Mouse (Mus musculus): Measurements from ENCODE around the gene Sult5a1. TPM values are rescaled to one million over a fixed set of nuclear protein-coding genes. Genes with fewer than 3 reads are reported as not detected.

Sult5a1 gene
- polyA plus RNA-seq, 1 experiment from 2014 or later: 7.5 TPM

DNA sequence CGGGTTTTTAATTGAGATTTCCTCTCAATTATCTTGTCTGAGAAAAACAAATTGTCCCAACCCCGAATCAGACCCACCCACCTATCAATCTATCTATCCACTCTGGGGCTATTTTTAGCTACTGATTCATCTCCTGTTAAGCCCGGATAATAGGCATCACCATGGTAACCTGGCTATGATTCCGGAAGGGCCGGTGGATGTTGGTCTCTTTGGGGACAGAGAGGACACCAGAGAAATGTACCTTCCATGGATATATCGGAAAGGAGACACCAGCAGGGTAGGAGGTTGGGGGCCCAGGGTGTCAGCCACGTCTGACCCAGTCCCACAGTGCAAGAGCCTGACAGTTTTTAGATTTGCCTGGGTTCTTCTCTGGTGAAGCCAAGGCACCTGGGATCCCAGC lies 22.7 kb downstream of the Sult5a1 start:
- no peak overlapping the region for H3K4me3 ChIP-seq
- no peaks in the 10 kb centered on the region for H3K36me3 ChIP-seq
- H3K27me3 ChIP-seq (replicated peaks): no peaks in the 10 kb centered on the region
- WGBS: 36% methylated on average over 7 of the region's 7 CpGs
- H3K4me2 ChIP-seq: no peak overlapping the region
- no peak overlapping the region for H3K27ac ChIP-seq (replicated peaks)
- peaks cover 3% of the 10 kb centered on the region; the same call in 1 of the 2 replicates for H3K9me3 ChIP-seq
- H3K4me1 ChIP-seq: peaks cover 32% of the 10 kb centered on the region
- H3K9ac ChIP-seq: no peak overlapping the region
- ATAC-seq (ENCODE audit: extremely low read depth, insufficient number of reproducible peaks, low FRiP score, low TSS enrichment): no peak

DNA sequence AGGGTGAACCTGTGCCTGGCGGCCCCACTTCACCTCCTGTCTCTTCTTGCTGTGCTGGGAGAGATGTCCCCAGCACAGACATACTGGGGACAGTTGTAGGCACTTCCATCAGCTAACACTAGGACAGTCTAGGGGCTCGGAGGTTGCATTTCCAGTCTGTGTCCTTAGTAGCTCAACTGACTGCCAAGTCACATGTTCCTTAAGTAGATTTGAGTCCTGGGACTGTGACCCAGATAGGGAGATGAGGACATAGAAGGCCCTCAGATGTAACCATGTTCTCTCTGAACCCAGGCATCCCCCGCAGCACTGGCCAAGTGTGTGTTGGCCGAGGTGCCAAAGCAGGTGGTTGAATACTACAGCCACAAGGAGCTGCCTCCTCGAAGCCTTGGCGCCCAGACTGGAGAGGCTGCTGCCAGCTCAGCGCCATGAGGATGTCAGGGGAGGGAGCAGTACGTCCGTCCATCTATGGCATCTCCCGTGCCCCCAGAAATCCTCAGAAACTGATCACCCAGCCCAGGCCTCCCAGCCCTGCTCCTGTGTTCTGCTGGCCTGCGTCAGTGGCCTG lies 23.9 kb downstream of the Sult5a1 start:
- H3K27me3 ChIP-seq (replicated peaks): 0 out of 2 replicates have a peak, but pooled peaks cover 3% of the 10 kb centered on the region
- no peak for ATAC-seq (ENCODE audit: extremely low read depth, insufficient number of reproducible peaks, low FRiP score, low TSS enrichment)
- no peak overlapping the region for H3K4me3 ChIP-seq
- no peak overlapping the region for H3K4me2 ChIP-seq
- no peak overlapping the region for H3K27ac ChIP-seq (replicated peaks)
- 81% methylated on average over 11 of the region's 11 CpGs for WGBS
- peaks cover 3% of the 10 kb centered on the region; the same call in 1 of the 2 replicates for H3K9me3 ChIP-seq
- H3K4me1 ChIP-seq: peaks cover 32% of the 10 kb centered on the region
- no peak overlapping the region for H3K9ac ChIP-seq
- H3K36me3 ChIP-seq: no peaks in the 10 kb centered on the region

DNA sequence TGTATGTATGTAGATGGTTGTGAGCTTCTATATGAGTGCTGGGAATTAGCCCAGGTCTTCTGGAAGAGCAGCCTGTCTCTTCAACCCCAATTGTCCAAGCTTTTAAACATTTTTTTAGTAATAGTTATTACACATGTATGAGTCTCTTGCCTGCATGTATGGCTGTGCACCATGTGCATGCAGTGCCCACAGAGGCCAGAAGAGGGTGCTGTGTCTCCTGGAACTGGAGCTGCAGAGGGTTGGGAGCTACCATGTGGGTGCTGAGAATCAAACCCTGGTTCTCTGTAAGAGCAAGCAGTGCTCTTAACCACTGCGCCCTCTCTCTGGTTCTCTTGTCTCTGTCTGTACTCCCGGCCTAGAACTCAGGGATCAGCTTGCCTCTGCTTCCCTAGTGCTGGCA lies 25.2 kb downstream of the Sult5a1 start:
- Histone ChIP-seq H3K27ac (replicated peaks) (no peak overlapping the region), H3K9me3 (peaks cover 3% of the 10 kb centered on the region; the same call in 1 of the 2 replicates), H3K36me3 (no peaks in the 10 kb centered on the region), H3K4me2 (no peak overlapping the region), H3K4me3 (no peak overlapping the region), H3K4me1 (peaks cover 26% of the 10 kb centered on the region), H3K27me3 (replicated peaks) (peaks cover 15% of the 10 kb centered on the region), H3K9ac (no peak overlapping the region)
- ATAC-seq (ENCODE audit: extremely low read depth, insufficient number of reproducible peaks, low FRiP score, low TSS enrichment): no peak
- 92% methylated on average over 2 of the region's 2 CpGs for WGBS

DNA sequence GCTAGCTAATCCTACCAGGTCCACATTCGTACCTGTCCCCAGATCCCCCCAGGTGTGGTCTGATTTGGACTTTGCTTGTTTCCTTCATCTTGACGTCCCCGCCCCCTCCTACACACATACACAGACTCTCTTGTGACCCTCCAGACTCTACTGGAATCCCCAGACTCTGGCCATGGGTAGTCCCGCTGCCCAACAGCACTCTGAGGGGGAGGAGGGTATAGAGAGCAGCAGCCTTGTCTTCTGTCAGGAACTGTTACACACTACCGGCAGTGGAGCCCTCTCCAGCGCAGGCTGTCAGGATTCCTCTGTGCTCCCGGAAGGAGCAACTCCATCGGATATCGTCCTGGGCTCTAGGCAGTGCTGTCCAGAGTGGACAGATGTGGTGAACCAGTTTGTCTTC lies 27.1 kb downstream of the Sult5a1 start:
- Histone ChIP-seq H3K36me3 (no peaks in the 10 kb centered on the region), H3K9me3 (peaks cover 3% of the 10 kb centered on the region; the same call in 1 of the 2 replicates), H3K4me2 (peak overlapping the region; percentile 21; the same call in 1 of the 2 replicates), H3K27ac (replicated peaks) (no peak overlapping the region), H3K4me1 (peaks cover 17% of the 10 kb centered on the region), H3K4me3 (no peak overlapping the region), H3K27me3 (replicated peaks) (peaks cover 35% of the 10 kb centered on the region), H3K9ac (no peak overlapping the region)
- ATAC-seq (ENCODE audit: extremely low read depth, insufficient number of reproducible peaks, low FRiP score, low TSS enrichment): no peak
- 43% methylated on average over 9 of the region's 9 CpGs for WGBS

DNA sequence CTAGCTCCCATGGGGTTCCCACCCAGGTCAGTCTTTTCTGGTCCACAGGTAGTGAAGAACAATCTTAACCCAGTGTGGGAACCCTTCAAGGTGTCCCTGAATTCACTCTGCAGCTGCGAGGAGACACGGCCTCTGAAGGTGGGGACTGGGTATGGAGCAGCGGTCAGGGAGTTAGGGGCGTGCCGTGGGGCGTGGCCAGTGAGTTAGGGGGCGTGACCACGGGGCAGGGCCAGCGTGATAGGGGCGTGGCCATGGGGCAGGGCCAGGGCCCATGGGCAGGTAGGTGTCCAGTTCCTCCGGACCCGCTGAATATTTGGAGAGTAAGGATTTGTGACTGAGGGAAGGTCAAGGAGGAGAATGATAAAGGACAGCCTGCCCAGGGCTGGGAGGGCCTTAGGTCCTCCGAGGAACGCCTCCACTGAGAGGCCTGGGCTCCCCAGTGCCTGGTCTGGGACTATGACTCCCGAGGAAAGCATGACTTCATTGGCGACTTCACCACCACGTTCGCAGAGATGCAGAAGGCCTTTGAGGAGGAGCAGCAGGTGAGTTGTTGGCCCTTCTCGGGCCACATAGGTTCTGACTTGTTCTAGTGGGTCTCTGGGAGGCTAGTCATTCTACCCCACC lies 31.8 kb downstream of the Sult5a1 start:
- H3K27me3 ChIP-seq (replicated peaks): peaks cover 62% of the 10 kb centered on the region
- ATAC-seq (ENCODE audit: extremely low read depth, insufficient number of reproducible peaks, low FRiP score, low TSS enrichment): no peak
- peak overlapping the region; percentile 30; the same call in 1 of the 2 replicates for H3K4me2 ChIP-seq
- H3K27ac ChIP-seq (replicated peaks): no peak overlapping the region
- WGBS: 8% methylated on average over 19 of the region's 19 CpGs
- H3K4me1 ChIP-seq: peaks cover 15% of the 10 kb centered on the region
- H3K4me3 ChIP-seq: no peak overlapping the region
- no peak overlapping the region for H3K9ac ChIP-seq
- no peaks in the 10 kb centered on the region for H3K9me3 ChIP-seq
- no peaks in the 10 kb centered on the region for H3K36me3 ChIP-seq

DNA sequence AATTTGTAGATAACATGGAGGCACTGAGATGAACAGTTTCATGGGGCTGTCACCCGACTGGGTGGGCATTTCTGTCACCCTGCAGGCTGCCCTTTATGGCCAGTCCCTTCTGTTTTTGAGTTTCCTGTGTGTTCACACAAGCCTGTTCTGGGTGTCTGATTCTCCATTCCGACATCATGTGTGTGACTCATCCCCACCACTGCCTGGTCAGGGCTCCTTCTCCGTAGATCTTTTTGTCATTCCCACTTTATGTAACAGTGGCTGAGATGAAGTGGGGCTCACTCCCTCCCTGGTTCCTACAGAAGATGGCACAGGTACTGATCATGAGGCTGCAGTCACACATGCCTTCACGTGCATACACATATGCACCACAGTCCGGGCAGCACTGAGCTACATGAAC lies 35.4 kb downstream of the Sult5a1 start:
- peaks cover 70% of the 10 kb centered on the region for H3K27me3 ChIP-seq (replicated peaks)
- H3K4me1 ChIP-seq: peaks cover 24% of the 10 kb centered on the region
- no peak overlapping the region for H3K4me2 ChIP-seq
- H3K36me3 ChIP-seq: no peaks in the 10 kb centered on the region
- no peaks in the 10 kb centered on the region for H3K9me3 ChIP-seq
- WGBS: 66% methylated on average over 5 of the region's 5 CpGs
- ATAC-seq (ENCODE audit: extremely low read depth, insufficient number of reproducible peaks, low FRiP score, low TSS enrichment): no peak
- no peak overlapping the region for H3K4me3 ChIP-seq
- H3K9ac ChIP-seq: no peak overlapping the region
- H3K27ac ChIP-seq (replicated peaks): no peak overlapping the region

DNA sequence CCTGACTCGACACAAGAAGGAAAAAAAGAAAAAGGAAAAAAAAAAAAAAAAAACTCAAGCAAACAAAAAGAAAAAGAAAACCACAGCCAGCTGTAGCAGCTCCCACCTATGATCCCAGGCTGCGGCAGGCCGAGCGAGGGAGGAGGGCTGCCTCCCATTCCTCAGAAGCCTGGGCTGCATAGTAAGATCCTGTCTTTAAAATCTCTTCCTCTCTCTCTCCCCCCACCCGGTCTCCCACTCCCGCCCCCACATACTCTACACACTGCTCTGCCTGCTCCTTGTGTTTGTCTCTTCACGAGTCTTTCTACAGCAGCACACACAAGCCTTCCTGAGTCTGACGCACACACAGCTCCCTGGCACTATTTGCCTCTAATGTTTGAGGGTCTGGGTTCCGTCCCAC lies 36.1 kb downstream of the Sult5a1 start:
- H3K9me3 ChIP-seq: no peaks in the 10 kb centered on the region
- H3K36me3 ChIP-seq: no peaks in the 10 kb centered on the region
- H3K4me3 ChIP-seq: no peak overlapping the region
- H3K27ac ChIP-seq (replicated peaks): no peak overlapping the region
- no peak overlapping the region for H3K9ac ChIP-seq
- no peak for ATAC-seq (ENCODE audit: extremely low read depth, insufficient number of reproducible peaks, low FRiP score, low TSS enrichment)
- H3K4me2 ChIP-seq: no peak overlapping the region
- peaks cover 70% of the 10 kb centered on the region for H3K27me3 ChIP-seq (replicated peaks)
- H3K4me1 ChIP-seq: peaks cover 30% of the 10 kb centered on the region
- 50% methylated on average over 9 of the region's 9 CpGs for WGBS

DNA sequence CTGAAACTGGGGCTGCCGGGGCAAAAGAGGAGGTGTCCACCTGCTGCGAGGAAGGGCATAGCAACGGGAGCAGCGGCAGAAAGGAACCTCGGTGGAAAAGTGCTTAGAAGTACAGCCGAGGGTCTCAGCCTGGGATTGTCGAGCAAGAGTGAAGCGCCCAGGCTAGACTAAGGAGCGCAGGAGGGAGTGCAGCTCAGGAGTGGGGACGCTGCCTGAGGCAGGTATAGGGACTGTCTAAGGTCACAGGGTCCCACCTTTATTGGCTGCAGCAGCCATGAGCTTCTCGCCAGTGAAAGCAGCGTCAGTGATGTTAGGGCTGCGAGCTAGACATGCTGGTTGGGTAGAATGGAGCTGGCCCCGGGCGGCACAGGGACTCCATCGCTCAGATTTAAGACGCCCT lies 40.4 kb downstream of the Sult5a1 start:
- H3K9me3 ChIP-seq: no peaks in the 10 kb centered on the region
- H3K4me2 ChIP-seq: peak overlapping the region; percentile 91
- H3K27ac ChIP-seq (replicated peaks): no peak overlapping the region
- no peak for ATAC-seq (ENCODE audit: extremely low read depth, insufficient number of reproducible peaks, low FRiP score, low TSS enrichment)
- no peaks in the 10 kb centered on the region for H3K36me3 ChIP-seq
- WGBS: 6% methylated on average over 17 of the region's 17 CpGs
- H3K27me3 ChIP-seq (replicated peaks): peaks cover 64% of the 10 kb centered on the region
- peak overlapping the region; percentile 73 for H3K9ac ChIP-seq
- H3K4me1 ChIP-seq: peaks cover 28% of the 10 kb centered on the region
- H3K4me3 ChIP-seq: peak overlapping the region; percentile 57

DNA sequence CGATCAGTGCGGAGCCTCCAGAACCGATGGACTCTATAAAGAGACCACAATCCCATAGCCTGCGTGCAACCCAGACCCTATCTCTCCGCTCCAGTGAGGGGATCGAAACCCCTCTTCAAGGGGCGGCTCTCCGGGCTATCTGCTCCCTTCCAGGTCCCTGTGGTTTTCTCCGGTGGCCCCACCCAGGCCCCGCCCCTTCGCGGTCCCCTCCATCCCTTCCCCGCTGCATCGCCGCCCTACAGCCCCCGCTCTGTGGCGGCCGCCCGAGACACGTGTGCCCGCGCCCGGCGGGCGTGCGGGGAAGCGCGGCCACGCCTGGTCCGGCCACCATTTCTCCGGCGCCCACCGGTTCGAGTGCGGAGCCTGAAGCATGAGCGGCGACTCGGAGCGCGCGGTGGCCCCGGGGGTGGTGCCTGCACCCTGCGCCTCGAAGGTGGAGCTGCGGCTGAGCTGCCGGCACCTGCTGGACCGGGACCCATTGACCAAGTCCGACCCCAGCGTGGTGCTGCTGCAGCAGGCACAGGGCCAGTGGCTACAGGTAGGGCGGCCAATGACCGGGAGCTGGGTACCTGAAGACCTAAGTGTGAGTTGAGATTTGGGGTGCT lies 40.9 kb downstream of the Sult5a1 start, which contains the start of gene Cpne7:
Gene Cpne7, plus strand, starts transcription at position 248 of the 605 bp plus-strand sequence.
- Histone ChIP-seq H3K36me3 (no peaks in the 10 kb centered on the region), H3K4me3 (peak within 1 kb of the TSS; percentile 57), H3K27me3 (replicated peaks) (peaks cover 59% of the 10 kb centered on the region), H3K27ac (replicated peaks) (no peak within 1 kb of the TSS), H3K4me1 (peaks cover 28% of the 10 kb centered on the region), H3K4me2 (peak within 1 kb of the TSS; percentile 91), H3K9me3 (no peaks in the 10 kb centered on the region), H3K9ac (peak within 1 kb of the TSS; percentile 73)
- ATAC-seq (ENCODE audit: extremely low read depth, insufficient number of reproducible peaks, low FRiP score, low TSS enrichment): peak; percentile 50; the same call in 1 of the 2 replicates
- 1% methylated on average over 51 of the region's 51 CpGs for WGBS

DNA sequence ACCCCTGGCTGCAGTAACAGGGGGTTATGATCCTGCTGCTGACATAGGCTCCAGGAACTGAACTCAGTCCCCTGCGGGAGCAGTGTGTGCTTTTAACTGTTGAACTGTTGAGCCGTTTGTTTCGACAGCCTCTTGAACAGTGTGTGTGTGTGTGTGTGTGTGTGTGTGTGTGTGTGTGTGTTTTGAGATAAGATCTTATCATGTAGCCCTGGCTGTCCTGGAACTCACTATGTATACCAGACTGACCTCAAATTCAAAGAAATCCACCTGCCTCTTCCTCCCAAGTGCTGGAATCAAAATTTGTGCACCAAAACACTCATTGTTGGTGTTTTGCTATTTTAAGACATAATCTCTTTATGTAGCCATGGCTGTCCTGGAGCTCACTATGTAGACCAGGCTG lies 43.5 kb downstream of the Sult5a1 start:
- Histone ChIP-seq H3K4me3 (no peak overlapping the region), H3K4me2 (no peak overlapping the region), H3K27me3 (replicated peaks) (peaks cover 57% of the 10 kb centered on the region), H3K9me3 (no peaks in the 10 kb centered on the region), H3K4me1 (peaks cover 28% of the 10 kb centered on the region), H3K36me3 (no peaks in the 10 kb centered on the region), H3K27ac (replicated peaks) (no peak overlapping the region), H3K9ac (peak overlapping the region; percentile 33; the same call in 1 of the 2 replicates)
- no peak for ATAC-seq (ENCODE audit: extremely low read depth, insufficient number of reproducible peaks, low FRiP score, low TSS enrichment)
- 39% methylated on average over 3 of the region's 3 CpGs for WGBS

DNA sequence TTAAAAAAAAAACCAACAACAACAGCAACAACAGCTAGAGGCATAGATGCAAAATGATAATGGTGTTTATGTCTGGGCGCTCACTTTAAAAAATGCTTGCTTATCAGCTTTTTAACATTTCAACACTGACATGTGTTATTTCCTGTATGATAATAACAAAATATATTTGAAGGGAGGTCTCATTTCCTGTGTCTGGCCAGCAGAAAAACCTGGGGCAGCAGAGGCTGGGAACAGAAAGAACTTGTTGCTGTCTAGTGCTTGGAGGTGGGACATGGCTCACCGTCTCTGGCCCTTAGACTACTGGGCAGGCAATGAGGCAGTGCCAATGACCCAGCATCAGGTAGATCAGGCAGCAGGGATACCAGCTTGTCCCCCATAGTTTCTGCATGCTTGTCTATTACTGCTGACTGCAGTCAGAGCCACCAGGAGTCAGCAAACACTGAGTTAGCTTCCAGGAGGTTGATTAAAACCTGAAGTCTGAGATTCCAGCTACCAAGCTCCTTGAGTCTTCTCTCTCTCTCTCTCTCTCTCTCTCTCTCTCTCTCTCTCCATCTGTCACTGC lies 44.1 kb downstream of the Sult5a1 start:
- WGBS: 30% methylated on average over 2 of the region's 2 CpGs

More for the DNA sequence above, 44.1 kb downstream of the Sult5a1 start:
- H3K9ac ChIP-seq: peak overlapping the region; percentile 33; the same call in 1 of the 2 replicates
- H3K9me3 ChIP-seq: no peaks in the 10 kb centered on the region
- H3K27me3 ChIP-seq (replicated peaks): peaks cover 51% of the 10 kb centered on the region
- ATAC-seq (ENCODE audit: extremely low read depth, insufficient number of reproducible peaks, low FRiP score, low TSS enrichment): no peak
- H3K36me3 ChIP-seq: no peaks in the 10 kb centered on the region
- H3K4me1 ChIP-seq: peaks cover 28% of the 10 kb centered on the region
- H3K27ac ChIP-seq (replicated peaks): no peak overlapping the region
- no peak overlapping the region for H3K4me2 ChIP-seq
- no peak overlapping the region for H3K4me3 ChIP-seq
